Mouse (Mus musculus): ENCODE measurements around the gene Rnf5. TPM values are rescaled to one million over a fixed set of nuclear protein-coding genes. Genes with fewer than 3 reads are reported as not detected.

Rnf5 gene
- polyA plus RNA-seq, 1 experiment, result 189 TPM

GRCm38 (mm10) chr17:34630761-34631301 is 27.3 kb upstream of the Rnf5 start:
- TF ChIP-seq CTCF (IDR thresholded peaks at IDR 0.05; ENCODE audit: borderline replicate concordance, extremely low read depth, insufficient read depth, insufficient read length) (no peak), POLR2A (IDR thresholded peaks at IDR 0.05; ENCODE audit: borderline replicate concordance, extremely low read depth, insufficient read depth, insufficient read length, poor library complexity, severe bottlenecking) (no peak)
- no peak for DNase-seq (ENCODE audit: low read depth)

GRCm38 (mm10) chr17:34629796-34630603 is 26.5 kb upstream of the Rnf5 start:
- TF ChIP-seq POLR2A (IDR thresholded peaks at IDR 0.05; ENCODE audit: borderline replicate concordance, extremely low read depth, insufficient read depth, insufficient read length, poor library complexity, severe bottlenecking) (no peak), CTCF (IDR thresholded peaks at IDR 0.05; ENCODE audit: borderline replicate concordance, extremely low read depth, insufficient read depth, insufficient read length) (no peak)
- no peak for DNase-seq (ENCODE audit: low read depth)

- no peak for TF ChIP-seq POLR2A (IDR thresholded peaks at IDR 0.05; ENCODE audit: borderline replicate concordance, extremely low read depth, insufficient read depth, insufficient read length, poor library complexity, severe bottlenecking)
- TF ChIP-seq CTCF (IDR thresholded peaks at IDR 0.05; ENCODE audit: borderline replicate concordance, extremely low read depth, insufficient read depth, insufficient read length), result no peak
- DNase-seq (ENCODE audit: low read depth), result peak; percentile 92
Measured at GRCm38 (mm10) chr17:34629221-34629751, 25.8 kb upstream of the Rnf5 start, which contains the start of gene Prrt1. Prrt1 (plus strand) TSS chr17:34629533.

- no peak for TF ChIP-seq POLR2A (IDR thresholded peaks at IDR 0.05; ENCODE audit: borderline replicate concordance, extremely low read depth, insufficient read depth, insufficient read length, poor library complexity, severe bottlenecking)
- no peak for TF ChIP-seq CTCF (IDR thresholded peaks at IDR 0.05; ENCODE audit: borderline replicate concordance, extremely low read depth, insufficient read depth, insufficient read length)
- no peak for DNase-seq (ENCODE audit: low read depth)
Measured at GRCm38 (mm10) chr17:34628644-34628967, 25.1 kb upstream of the Rnf5 start.

GRCm38 (mm10) chr17:34627943-34628643 is 24.6 kb upstream of the Rnf5 start, which contains the start of gene Ppt2:
Ppt2 (minus strand) TSS chr17:34628510.
- DNase-seq (ENCODE audit: low read depth), result no peak
- TF ChIP-seq CTCF (IDR thresholded peaks at IDR 0.05; ENCODE audit: borderline replicate concordance, extremely low read depth, insufficient read depth, insufficient read length) (no peak), POLR2A (IDR thresholded peaks at IDR 0.05; ENCODE audit: borderline replicate concordance, extremely low read depth, insufficient read depth, insufficient read length, poor library complexity, severe bottlenecking) (no peak)

- TF ChIP-seq CTCF (IDR thresholded peaks at IDR 0.05; ENCODE audit: borderline replicate concordance, extremely low read depth, insufficient read depth, insufficient read length) (no peak), POLR2A (IDR thresholded peaks at IDR 0.05; ENCODE audit: borderline replicate concordance, extremely low read depth, insufficient read depth, insufficient read length, poor library complexity, severe bottlenecking) (no peak)
Measured at GRCm38 (mm10) chr17:34627093-34627942, 23.8 kb upstream of the Rnf5 start.

GRCm38 (mm10) chr17:34626773-34627092 is 23.2 kb upstream of the Rnf5 start:
- TF ChIP-seq POLR2A (IDR thresholded peaks at IDR 0.05; ENCODE audit: borderline replicate concordance, extremely low read depth, insufficient read depth, insufficient read length, poor library complexity, severe bottlenecking) (no peak), CTCF (IDR thresholded peaks at IDR 0.05; ENCODE audit: borderline replicate concordance, extremely low read depth, insufficient read depth, insufficient read length) (peak; percentile 59; the same call in 1 of the 2 replicates)
- DNase-seq (ENCODE audit: low read depth), result peak; percentile 80

More at GRCm38 (mm10) chr17:34627093-34627942, 23.8 kb upstream of the Rnf5 start:
- peak; percentile 97 for DNase-seq (ENCODE audit: low read depth)

GRCm38 (mm10) chr17:34626062-34626772 is 22.7 kb upstream of the Rnf5 start:
- no peak for TF ChIP-seq CTCF (IDR thresholded peaks at IDR 0.05; ENCODE audit: borderline replicate concordance, extremely low read depth, insufficient read depth, insufficient read length)
- no peak for TF ChIP-seq POLR2A (IDR thresholded peaks at IDR 0.05; ENCODE audit: borderline replicate concordance, extremely low read depth, insufficient read depth, insufficient read length, poor library complexity, severe bottlenecking)
- DNase-seq (ENCODE audit: low read depth), result no peak

- TF ChIP-seq CTCF (IDR thresholded peaks at IDR 0.05; ENCODE audit: borderline replicate concordance, extremely low read depth, insufficient read depth, insufficient read length) (no peak), POLR2A (IDR thresholded peaks at IDR 0.05; ENCODE audit: borderline replicate concordance, extremely low read depth, insufficient read depth, insufficient read length, poor library complexity, severe bottlenecking) (no peak)
- no peak for DNase-seq (ENCODE audit: low read depth)
Measured at GRCm38 (mm10) chr17:34624981-34625380, 21.5 kb upstream of the Rnf5 start.

- TF ChIP-seq CTCF (IDR thresholded peaks at IDR 0.05; ENCODE audit: borderline replicate concordance, extremely low read depth, insufficient read depth, insufficient read length) (no peak), POLR2A (IDR thresholded peaks at IDR 0.05; ENCODE audit: borderline replicate concordance, extremely low read depth, insufficient read depth, insufficient read length, poor library complexity, severe bottlenecking) (no peak)
- DNase-seq (ENCODE audit: low read depth), result no peak
Measured at GRCm38 (mm10) chr17:34623161-34623560, 19.7 kb upstream of the Rnf5 start.

Measured in brain, embryonic 14.5 days (tissue).